Mouse (Mus musculus): ENCODE results near the gene Ccdc167.

The Ccdc167 gene

DNA sequence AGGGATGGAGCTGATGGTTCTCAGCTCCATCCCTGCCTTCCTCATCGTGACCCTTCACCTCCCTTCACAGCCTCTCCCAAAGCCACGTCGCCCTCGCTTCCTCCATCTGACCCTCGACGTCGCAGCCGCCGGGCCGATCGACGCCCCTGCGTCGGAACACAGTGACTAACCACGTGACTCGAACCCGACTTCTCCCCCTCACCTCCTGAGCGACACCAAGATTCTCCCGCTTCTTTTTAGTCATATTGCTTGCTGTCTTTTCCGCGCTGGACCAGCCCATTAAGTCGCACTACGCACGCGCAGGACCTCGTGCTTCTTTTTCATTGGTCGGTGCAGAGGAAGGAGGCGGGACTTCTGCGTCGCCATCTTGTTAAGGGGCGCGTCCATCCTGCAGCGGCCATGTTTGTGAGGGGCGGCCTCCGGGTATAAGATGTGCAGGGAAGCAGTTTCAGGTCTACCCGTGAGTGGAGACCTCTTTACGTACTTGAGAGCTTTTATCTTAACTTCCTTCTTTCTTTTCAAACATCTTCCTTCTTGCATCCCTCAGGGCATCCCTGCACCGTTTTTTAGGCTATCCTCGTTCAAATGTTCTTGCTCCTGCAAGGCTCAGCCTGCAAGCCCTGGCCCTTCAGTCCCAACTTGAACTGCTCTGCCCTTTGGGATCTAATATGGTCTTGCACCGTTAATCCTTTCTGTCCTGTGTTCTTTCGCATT, at the start of gene Ccdc167:
Gene Ccdc167, minus strand, starts transcription at position 313 of the 714 bp plus-strand sequence.
- DNase-seq (ENCODE audit: low spot score) = peak; percentile 94

- DNase-seq (ENCODE audit: low spot score) = no peak
These were observed 48.5 kb upstream of the Ccdc167 start for GRCm38 (mm10) chr17:29765380-29765779.

DNA sequence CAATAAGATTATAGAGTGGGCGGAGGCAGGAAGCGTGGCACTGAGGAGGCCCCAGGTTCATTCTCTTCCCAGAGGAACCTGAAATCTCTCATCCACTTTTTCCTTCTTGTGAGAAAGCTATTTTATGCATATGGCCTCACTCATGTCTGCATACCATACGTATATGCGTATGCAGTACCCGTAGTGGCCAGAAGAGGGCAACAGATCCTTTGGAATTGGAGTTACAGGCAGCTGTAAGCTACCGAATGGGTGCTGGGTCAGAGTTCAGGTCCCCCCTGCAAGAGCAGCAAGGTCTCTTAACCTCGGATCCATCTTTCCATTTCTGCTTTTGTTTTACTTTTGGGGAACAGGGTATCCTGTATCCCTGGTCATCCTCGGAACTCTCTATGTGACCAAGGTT, 45.7 kb upstream of the Ccdc167 start:
- peak; percentile 54 for DNase-seq (ENCODE audit: low spot score)

DNA sequence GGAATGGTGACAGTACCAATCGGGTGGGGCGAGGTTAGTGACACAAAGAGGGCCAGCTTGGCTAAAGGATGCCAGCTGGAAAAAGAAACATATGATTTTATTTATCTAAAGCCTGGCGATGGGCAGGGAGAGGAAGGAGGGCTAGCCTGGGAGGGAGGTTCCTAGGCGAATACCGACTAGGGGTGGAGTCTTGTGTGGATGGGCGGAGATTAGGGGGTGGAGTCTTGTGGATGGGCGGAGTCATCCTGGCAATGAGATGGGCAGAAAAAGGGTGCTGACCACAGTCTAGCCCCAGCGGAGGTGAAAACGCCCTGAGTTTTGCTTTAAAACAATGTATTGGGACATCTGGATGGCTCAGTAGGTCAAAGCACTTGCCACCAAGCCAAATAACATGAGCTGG, 45.1 kb upstream of the Ccdc167 start:
- no peak for DNase-seq (ENCODE audit: low spot score)

- DNase-seq (ENCODE audit: low spot score) = no peak
These were observed 43.8 kb upstream of the Ccdc167 start for GRCm38 (mm10) chr17:29760404-29761375.

DNA sequence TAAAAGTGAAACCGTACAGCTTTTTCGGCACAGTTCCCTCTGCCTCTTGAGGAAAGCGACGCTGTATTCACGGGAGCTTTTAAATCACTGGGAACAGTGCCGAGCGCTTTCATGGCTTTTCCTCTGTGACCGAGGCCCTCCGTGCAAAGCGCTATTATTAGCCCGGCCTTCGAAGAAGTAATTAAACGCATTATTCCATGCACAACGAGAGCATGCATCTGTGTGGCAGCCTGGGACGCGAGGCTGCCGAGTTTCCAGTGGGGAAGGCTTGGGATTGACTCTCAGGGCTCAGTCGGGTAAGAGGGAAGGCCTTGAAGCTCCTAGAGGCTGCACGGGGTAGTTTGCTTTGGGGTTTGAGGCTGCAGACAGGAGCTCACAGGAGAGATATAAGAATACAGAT, 43.1 kb upstream of the Ccdc167 start:
- no peak for DNase-seq (ENCODE audit: low spot score)

GRCm38 (mm10) chr17:29756381-29756780, 39.5 kb upstream of the Ccdc167 start:
- no peak for DNase-seq (ENCODE audit: low spot score)

DNA sequence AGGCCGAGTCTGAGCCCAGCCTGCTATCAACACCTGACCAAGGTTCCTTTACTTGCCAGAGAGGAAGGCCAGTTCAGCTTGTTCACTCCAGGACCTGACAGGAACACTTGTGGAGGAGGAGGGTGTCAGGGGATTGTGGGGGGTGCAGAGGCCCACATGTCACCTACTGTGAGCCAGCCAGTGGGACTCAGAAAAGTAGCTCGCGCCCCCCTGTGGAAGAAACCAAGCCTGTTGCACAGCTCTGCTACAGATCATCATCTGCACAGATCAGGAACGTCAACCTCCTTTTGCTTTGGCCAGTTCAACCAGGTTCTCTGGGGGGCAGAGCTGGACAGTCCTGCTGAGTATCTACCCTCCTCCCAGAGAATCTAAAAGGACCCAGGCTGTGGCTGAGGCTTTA, 37.7 kb upstream of the Ccdc167 start:
- no peak for DNase-seq (ENCODE audit: low spot score)

DNA sequence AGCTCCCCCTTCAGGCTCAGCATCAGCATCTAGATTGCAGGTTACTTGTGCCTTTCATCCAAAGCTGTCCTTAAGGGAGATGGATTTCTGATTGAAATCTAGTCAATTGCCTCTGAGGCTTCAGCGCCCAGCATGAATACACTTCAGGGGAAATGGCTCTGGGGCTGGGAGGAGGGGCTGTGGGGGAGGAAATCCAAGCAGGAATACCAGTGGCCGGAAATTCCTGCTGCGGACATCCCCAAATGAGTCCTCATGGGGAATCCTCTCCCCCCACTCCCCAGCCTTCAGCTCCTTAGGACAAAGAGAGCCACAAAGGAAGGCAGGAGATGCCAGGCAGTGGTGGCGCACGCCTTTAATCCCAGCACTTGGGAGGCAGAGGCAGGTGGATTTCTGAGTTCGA, 30.6 kb upstream of the Ccdc167 start:
- DNase-seq (ENCODE audit: low spot score) = no peak

- DNase-seq (ENCODE audit: low spot score) = no peak
These were observed 21.3 kb upstream of the Ccdc167 start for GRCm38 (mm10) chr17:29737849-29738804.

DNA sequence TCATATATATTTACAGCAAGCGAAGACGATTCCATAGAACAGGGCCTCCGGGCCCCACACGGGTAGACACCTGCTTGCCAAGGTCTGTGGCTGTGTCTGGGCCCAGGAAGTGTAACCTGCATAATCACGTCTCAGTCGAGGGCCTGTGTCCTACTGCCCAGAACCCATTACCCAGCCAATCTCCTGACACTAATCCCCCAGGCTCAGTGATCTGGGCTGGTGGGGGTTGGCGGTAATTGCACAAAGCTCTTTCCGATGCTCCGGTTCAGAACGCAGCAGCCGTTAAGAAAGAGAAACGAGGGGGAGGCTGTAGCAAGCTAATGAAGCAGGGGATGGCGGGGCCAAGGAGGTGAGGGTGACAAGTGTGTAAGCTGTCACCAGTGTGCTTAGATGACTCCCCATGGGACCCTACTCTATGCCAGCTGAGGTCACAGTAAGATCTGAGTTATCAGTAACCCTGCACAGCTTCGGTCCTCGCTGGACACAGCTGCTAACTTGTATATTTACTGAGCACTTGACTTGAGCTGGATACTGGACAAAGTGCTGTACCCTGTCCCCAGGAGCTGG, 19.7 kb upstream of the Ccdc167 start:
- no peak for DNase-seq (ENCODE audit: low spot score)

DNA sequence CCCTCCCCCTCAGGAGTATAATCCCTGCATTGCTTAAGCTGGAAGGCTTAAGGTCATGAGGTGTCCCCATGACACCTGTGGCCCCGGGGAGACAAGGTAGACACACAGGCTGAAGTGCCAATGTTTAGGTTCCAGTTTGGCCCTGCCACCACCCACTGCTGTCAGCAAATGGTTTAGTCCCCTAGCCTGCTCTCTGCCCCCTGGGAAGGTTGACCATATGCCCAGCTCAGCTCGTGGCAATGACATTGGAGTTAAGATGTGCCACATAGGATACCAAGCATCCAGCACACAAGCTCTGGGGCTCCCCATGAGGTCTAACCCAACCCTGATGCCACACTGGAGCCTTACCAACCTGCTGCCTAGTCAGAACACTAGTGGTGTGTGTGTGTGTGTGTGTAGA, 15.7 kb upstream of the Ccdc167 start:
- no peak for DNase-seq (ENCODE audit: low spot score)

- no peak for DNase-seq (ENCODE audit: low spot score)
These were observed 15.1 kb upstream of the Ccdc167 start for GRCm38 (mm10) chr17:29731953-29732325.

DNA sequence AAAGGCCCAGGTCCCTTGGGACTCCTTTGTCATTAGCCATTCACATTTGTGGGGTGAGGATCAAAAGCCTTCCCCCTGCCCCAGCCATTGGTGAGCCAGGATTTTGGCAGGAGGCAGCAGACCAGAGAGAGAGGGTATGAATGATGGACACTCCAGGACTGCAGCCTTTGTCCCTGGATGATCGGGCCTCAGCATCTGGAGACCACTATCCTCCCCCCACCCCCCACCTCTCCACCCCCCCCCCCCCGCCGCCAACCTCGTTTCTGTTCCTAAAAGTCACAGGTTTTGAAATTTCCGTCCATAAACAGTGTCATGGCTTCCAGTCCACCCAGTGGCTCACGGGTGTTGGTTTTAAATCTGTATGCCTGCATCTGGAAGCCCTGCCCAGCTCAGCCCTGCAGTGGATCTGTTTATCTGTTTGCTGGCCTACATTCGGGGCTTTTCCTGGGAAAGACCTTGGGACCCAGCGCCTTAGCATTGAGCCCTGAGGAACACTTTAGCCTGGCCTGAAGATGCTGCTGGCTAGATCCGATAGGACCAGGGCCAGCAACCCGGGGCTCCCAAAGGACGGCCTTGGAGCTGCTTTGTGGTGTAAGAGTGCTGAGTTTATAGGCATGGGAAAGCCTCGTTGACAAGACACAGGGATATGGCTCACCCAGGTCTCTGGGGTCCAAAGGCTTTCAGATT, 14.6 kb upstream of the Ccdc167 start:
- DNase-seq (ENCODE audit: low spot score) = no peak

- no peak for DNase-seq (ENCODE audit: low spot score)
These were observed 13.8 kb upstream of the Ccdc167 start for GRCm38 (mm10) chr17:29730510-29731265.

- no peak for DNase-seq (ENCODE audit: low spot score)
These were observed 11.2 kb upstream of the Ccdc167 start for GRCm38 (mm10) chr17:29728082-29728481.

GRCm38 (mm10) chr17:29725027-29725620, 8.3 kb upstream of the Ccdc167 start:
- DNase-seq (ENCODE audit: low spot score) = no peak

DNA sequence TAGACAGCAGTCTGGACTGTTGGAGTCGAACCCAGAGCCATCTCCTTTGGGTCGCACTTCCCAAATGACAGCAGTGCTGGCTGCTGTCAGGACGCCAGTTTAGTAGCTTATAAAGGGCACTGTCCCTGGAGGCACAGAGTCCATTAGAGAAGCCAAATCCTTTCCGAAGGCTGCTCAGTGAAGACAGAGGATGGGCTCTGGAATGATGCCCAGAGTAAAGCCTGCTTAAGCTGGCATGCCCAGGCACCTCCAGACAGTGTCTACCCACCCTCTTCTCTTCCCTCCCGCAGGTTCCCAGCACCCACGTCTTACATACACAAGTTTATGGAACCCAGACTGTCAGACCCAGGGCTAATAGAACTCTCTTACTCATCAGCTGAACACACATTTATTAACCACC, 7.8 kb upstream of the Ccdc167 start:
- no peak for DNase-seq (ENCODE audit: low spot score)

- no peak for DNase-seq (ENCODE audit: low spot score)
These were observed 4.0 kb upstream of the Ccdc167 start for GRCm38 (mm10) chr17:29720755-29721365.

Data from urinary bladder, postnatal 14 days (tissue).